9 mouse cellular contexts compared by ENCODE assay signal in genomic region chr14:73453164-73453563, GRCm38 (mm10). TPM values are rescaled to one million over a fixed set of nuclear protein-coding genes. Genes with fewer than 3 reads are reported as not detected.
DNase-seq lines count a peak whose midpoint lies in the region; ATAC-seq and TF ChIP-seq lines count a peak whose summit lies in the region.
"Had no signal": no experiment of that assay in that cellular context is flagged by ENCODE, and none has a peak within 500 bp of the region (broad histone marks: within the 10 kb centered on the region; RNA-seq: fewer than 3 reads in every experiment).

No protein-coding gene starts in this region.

- H3K36me3 ChIP-seq in kidney, embryonic 15.5 days, result no peaks in the 10 kb centered on the region
- H3K36me3 ChIP-seq in stomach, embryonic 16.5 days (ENCODE audit: control insufficient read depth, insufficient read depth, low read length), result no peaks in the 10 kb centered on the region

- TF ChIP-seq POLR2A in cerebellum, adult 2 months (IDR thresholded peaks at IDR 0.05; ENCODE audit: borderline replicate concordance, insufficient read depth, low read length), result no peak

- H3K9ac ChIP-seq in kidney, embryonic 15.5 days, result no peak overlapping the region
- H3K9ac ChIP-seq in stomach, embryonic 16.5 days (ENCODE audit: low read length), result no peak overlapping the region

- DNase-seq in cerebellum, postnatal 10 days, result peak; percentile 77 to 82
- DNase-seq in cerebellum, adult 2 months, result no peak
- peak; percentile 56 for DNase-seq in ovary, adult 18-20 months (ENCODE audit: low spot score)
- DNase-seq in ovary, postnatal 14 days (ENCODE audit: low spot score), result no peak
- DNase-seq in heart, adult 11 months, result no peak
- DNase-seq in spleen, postnatal 14 days (ENCODE audit: low spot score in 2 of 2), result no peak
- DNase-seq: lung, adult 2 months had no signal

- no peaks in the 10 kb centered on the region for H3K9me3 ChIP-seq in kidney, embryonic 15.5 days (replicated peaks)
- no peaks in the 10 kb centered on the region for H3K9me3 ChIP-seq in stomach, embryonic 16.5 days (replicated peaks; ENCODE audit: control insufficient read depth, low read length)

- 27% methylated on average over 12 of the region's 12 CpGs for WGBS in cerebellum, adult 2 months
- WGBS in kidney, embryonic 15.5 days, result 32% methylated on average over 12 of the region's 12 CpGs
- WGBS in stomach, embryonic 16.5 days, result 50% methylated on average over 12 of the region's 12 CpGs

- H3K27me3 ChIP-seq in cerebellum, adult 2 months (ENCODE audit: control insufficient read depth, insufficient read depth, low read length), result no peaks in the 10 kb centered on the region
- H3K27me3 ChIP-seq in kidney, embryonic 15.5 days, result no peaks in the 10 kb centered on the region
- no peaks in the 10 kb centered on the region for H3K27me3 ChIP-seq in stomach, embryonic 16.5 days (ENCODE audit: control insufficient read depth, insufficient read depth, low read length)

- no peak overlapping the region for H3K4me3 ChIP-seq in cerebellum, adult 2 months (replicated peaks; ENCODE audit: insufficient read depth, low read depth, low read length)
- H3K4me3 ChIP-seq in kidney, embryonic 15.5 days (replicated peaks), result no peak overlapping the region
- no peak overlapping the region for H3K4me3 ChIP-seq in stomach, embryonic 16.5 days (replicated peaks; ENCODE audit: low read length)

- no peak for TF ChIP-seq CTCF in cerebellum, adult 2 months (IDR thresholded peaks at IDR 0.05; ENCODE audit: borderline replicate concordance, insufficient read depth, low read depth, low read length)

- no peak overlapping the region for H3K27ac ChIP-seq in cerebellum, adult 2 months (ENCODE audit: insufficient read depth, low read length)
- H3K27ac ChIP-seq in kidney, embryonic 15.5 days, result peak overlapping the region; percentile 34; the same call in 1 of the 2 replicates
- H3K27ac ChIP-seq in stomach, embryonic 16.5 days (ENCODE audit: low read length), result peak overlapping the region; percentile 41; the same call in 1 of the 2 replicates

- no peak overlapping the region for H3K4me2 ChIP-seq in kidney, embryonic 15.5 days
- no peak overlapping the region for H3K4me2 ChIP-seq in stomach, embryonic 16.5 days (ENCODE audit: low read depth, low read length)

- peak; percentile 70 for ATAC-seq in kidney, embryonic 15.5 days (replicated peaks; ENCODE audit: low FRiP score)
- peak; percentile 75 for ATAC-seq in stomach, embryonic 16.5 days (ENCODE audit: insufficient read depth, low FRiP score)

- H3K4me1 ChIP-seq in cerebellum, adult 2 months (ENCODE audit: control insufficient read depth, insufficient read depth, low read length), result peaks cover 6% of the 10 kb centered on the region
- peaks cover 14% of the 10 kb centered on the region for H3K4me1 ChIP-seq in kidney, embryonic 15.5 days
- H3K4me1 ChIP-seq in stomach, embryonic 16.5 days (ENCODE audit: control insufficient read depth, insufficient read depth, low read length), result 0 out of 2 replicates have a peak, but pooled peaks cover 4% of the 10 kb centered on the region

RNA-seq across cellular contexts. Expression of gene Med4, which starts 56.7 kb away (rescaled TPM):
- 38.7 and 40.0 TPM in 2 replicates for polyA plus RNA-seq in cerebellum, adult 2 months (2012; rRNA removed)
- polyA plus RNA-seq in kidney, embryonic 15.5 days (2015; fragmentation: Nextera tagmentation; extraction: Ambion mirVana), result 89.4 and 91.6 TPM in 2 replicates
- 68.3 and 68.6 TPM in 2 replicates for polyA plus RNA-seq in stomach, embryonic 16.5 days (2015; fragmentation: Nextera tagmentation; extraction: Ambion mirVana)

Comparison
In these comparisons a context has a peak if more than half of its experiments do, and no peak if none do; other contexts are left out.
1. DNase-seq: peak in cerebellum, postnatal 10 days (2 of 2) and ovary, adult 18-20 months (single experiment); none in cerebellum, adult 2 months (0 of 2), ovary, postnatal 14 days (single experiment), heart, adult 11 months (single experiment) and spleen, postnatal 14 days (0 of 2).